Mouse (Mus musculus) lung, embryonic 16.5 days (tissue): ENCODE measurements at regions not wholly inside any gene's neighbourhood (a gene's known extent, or its start where the extent isn't known, plus 50 kb on each side); places are given as distances from the start of the nearest gene placed in this dataset.

ENCODE experiments used
- ATAC-seq: fragments of 200-750 bp; cut with Nextera tagmentation; 2 replicates; pipeline ENCODE4 v1.8.0; 2017; ENCODE audit warnings: low read depth, mild to moderate bottlenecking, moderate library complexity
- H3K27ac ChIP-seq: fragments of 300-500 bp; sonication (generic); 2 replicates; pipeline ENCODE4 v1.5.1; 2014; ENCODE audit warnings: mild to moderate bottlenecking, control low read depth, low read length
- H3K27me3 ChIP-seq: fragments of 300-500 bp; sonication (generic); 2 replicates; pipeline ENCODE4 v1.6.1; 2014; ENCODE audit warnings: low read depth, low read length, mixed read lengths; ENCODE audit not compliant: control insufficient read depth, insufficient read depth
- H3K36me3 ChIP-seq: fragments of 300-500 bp; sonication (generic); 2 replicates; pipeline ENCODE4 v1.6.1; 2014; ENCODE audit warnings: low read length; ENCODE audit not compliant: control insufficient read depth, insufficient read depth
- H3K4me1 ChIP-seq: fragments of 300-500 bp; sonication (generic); replicated peaks from 2 replicates; pipeline ENCODE4 v1.6.1; 2014; ENCODE audit warnings: low read length, mixed read lengths; ENCODE audit not compliant: control insufficient read depth, insufficient read depth
- H3K4me2 ChIP-seq: fragments of 300-500 bp; sonication (generic); 2 replicates; pipeline ENCODE4 v1.6.1; 2014; ENCODE audit warnings: low read depth, low read length, control low read depth
- H3K4me3 ChIP-seq: fragments of 300-500 bp; sonication (generic); 2 replicates; pipeline ENCODE4 v1.5.1; 2014; ENCODE audit warnings: mild to moderate bottlenecking, low read length, control low read depth
- H3K9ac ChIP-seq: fragments of 300-500 bp; sonication (generic); 2 replicates; pipeline ENCODE4 v1.6.1; 2014; ENCODE audit warnings: low read length, control low read depth
- H3K9me3 ChIP-seq: fragments of 300-500 bp; sonication (generic); 2 replicates; pipeline ENCODE4 v1.6.1; 2016; ENCODE audit warnings: low read length; ENCODE audit not compliant: control insufficient read depth
- WGBS: fragments of 180-500 bp; shearing (Covaris S2); extraction: QIAGEN DNeasy Blood & Tissue Kit; methylation state at CpG from one replicate; pipeline ENCODE4 v1.1.7; 2014; 5-methylcytosine and 5-hydroxymethylcytosine counted together

- ATAC-seq, result no peak
- WGBS, result 78% methylated on average over 5 of the region's 5 CpGs
- Histone ChIP-seq H3K4me2 (no peak overlapping the region), H3K4me1 (peaks cover 11% of the 10 kb centered on the region), H3K9ac (no peak overlapping the region), H3K36me3 (no peaks in the 10 kb centered on the region), H3K27ac (no peak overlapping the region), H3K9me3 (no peaks in the 10 kb centered on the region), H3K4me3 (no peak overlapping the region), H3K27me3 (no peaks in the 10 kb centered on the region)
Observed at GRCm38 (mm10) chr12:9337891-9338672, 231.8 kb upstream of the Osr1 start.

GRCm38 (mm10) chr12:9338801-9339231 lies 231.1 kb upstream of the Osr1 start:
- 38% methylated on average over 7 of the region's 7 CpGs for WGBS
- peaks cover 11% of the 10 kb centered on the region for H3K4me1 ChIP-seq
- no peak overlapping the region for H3K27ac ChIP-seq
- no peak for ATAC-seq
- no peak overlapping the region for H3K4me3 ChIP-seq
- H3K9ac ChIP-seq, result no peak overlapping the region
- no peaks in the 10 kb centered on the region for H3K27me3 ChIP-seq
- H3K9me3 ChIP-seq, result no peaks in the 10 kb centered on the region
- no peak overlapping the region for H3K4me2 ChIP-seq
- H3K36me3 ChIP-seq, result no peaks in the 10 kb centered on the region

- H3K27me3 ChIP-seq, result no peaks in the 10 kb centered on the region
- peaks cover 11% of the 10 kb centered on the region for H3K4me1 ChIP-seq
- H3K27ac ChIP-seq, result no peak overlapping the region
- H3K9me3 ChIP-seq, result no peaks in the 10 kb centered on the region
- no peaks in the 10 kb centered on the region for H3K36me3 ChIP-seq
- no peak overlapping the region for H3K4me2 ChIP-seq
- ATAC-seq, result no peak
- H3K4me3 ChIP-seq, result no peak overlapping the region
- no peak overlapping the region for H3K9ac ChIP-seq
Observed at GRCm38 (mm10) chr12:9340769-9341168, 229.1 kb upstream of the Osr1 start.

GRCm38 (mm10) chr12:9345359-9345758 lies 224.6 kb upstream of the Osr1 start:
- Histone ChIP-seq H3K27ac (no peak overlapping the region), H3K4me1 (no peaks in the 10 kb centered on the region), H3K36me3 (no peaks in the 10 kb centered on the region), H3K4me3 (no peak overlapping the region), H3K4me2 (no peak overlapping the region), H3K27me3 (no peaks in the 10 kb centered on the region), H3K9me3 (no peaks in the 10 kb centered on the region), H3K9ac (no peak overlapping the region)
- 59% methylated on average over 1 of the region's 1 CpGs for WGBS
- no peak for ATAC-seq

GRCm38 (mm10) chr12:9355512-9355911 lies 214.4 kb upstream of the Osr1 start:
- Histone ChIP-seq H3K4me3 (no peak overlapping the region), H3K9me3 (no peaks in the 10 kb centered on the region), H3K9ac (no peak overlapping the region), H3K36me3 (no peaks in the 10 kb centered on the region), H3K27me3 (no peaks in the 10 kb centered on the region), H3K27ac (no peak overlapping the region), H3K4me1 (no peaks in the 10 kb centered on the region), H3K4me2 (no peak overlapping the region)
- no peak for ATAC-seq
- 81% methylated on average over 4 of the region's 4 CpGs for WGBS

- H3K4me3 ChIP-seq, result no peak overlapping the region
- no peak for ATAC-seq
- no peaks in the 10 kb centered on the region for H3K27me3 ChIP-seq
- no peaks in the 10 kb centered on the region for H3K9me3 ChIP-seq
- WGBS, result 80% methylated on average over 5 of the region's 5 CpGs
- no peak overlapping the region for H3K27ac ChIP-seq
- H3K4me1 ChIP-seq, result no peaks in the 10 kb centered on the region
- H3K9ac ChIP-seq, result no peak overlapping the region
- no peaks in the 10 kb centered on the region for H3K36me3 ChIP-seq
- no peak overlapping the region for H3K4me2 ChIP-seq
Observed at GRCm38 (mm10) chr12:9357856-9358255, 212.1 kb upstream of the Osr1 start.

- no peak overlapping the region for H3K27ac ChIP-seq
- no peaks in the 10 kb centered on the region for H3K36me3 ChIP-seq
- WGBS, result 27% methylated on average over 8 of the region's 8 CpGs
- no peaks in the 10 kb centered on the region for H3K27me3 ChIP-seq
- H3K4me2 ChIP-seq, result no peak overlapping the region
- no peak for ATAC-seq
- no peak overlapping the region for H3K4me3 ChIP-seq
- no peaks in the 10 kb centered on the region for H3K9me3 ChIP-seq
- no peaks in the 10 kb centered on the region for H3K4me1 ChIP-seq
- no peak overlapping the region for H3K9ac ChIP-seq
Observed at GRCm38 (mm10) chr12:9358872-9359271, 211.0 kb upstream of the Osr1 start.

- H3K9ac ChIP-seq, result no peak overlapping the region
- WGBS, result 35% methylated on average over 1 of the region's 1 CpGs
- no peak overlapping the region for H3K4me3 ChIP-seq
- no peaks in the 10 kb centered on the region for H3K36me3 ChIP-seq
- no peak overlapping the region for H3K4me2 ChIP-seq
- ATAC-seq, result no peak
- H3K9me3 ChIP-seq, result no peaks in the 10 kb centered on the region
- H3K27me3 ChIP-seq, result no peaks in the 10 kb centered on the region
- H3K27ac ChIP-seq, result no peak overlapping the region
- no peaks in the 10 kb centered on the region for H3K4me1 ChIP-seq
Observed at GRCm38 (mm10) chr12:9365931-9366330, 204.0 kb upstream of the Osr1 start.

GRCm38 (mm10) chr12:9368682-9369081 lies 201.2 kb upstream of the Osr1 start:
- no peaks in the 10 kb centered on the region for H3K27me3 ChIP-seq
- no peaks in the 10 kb centered on the region for H3K9me3 ChIP-seq
- WGBS, result 70% methylated on average over 5 of the region's 5 CpGs
- H3K4me3 ChIP-seq, result no peak overlapping the region
- H3K9ac ChIP-seq, result no peak overlapping the region
- no peaks in the 10 kb centered on the region for H3K36me3 ChIP-seq
- ATAC-seq, result no peak
- no peak overlapping the region for H3K27ac ChIP-seq
- no peak overlapping the region for H3K4me2 ChIP-seq
- no peaks in the 10 kb centered on the region for H3K4me1 ChIP-seq

GRCm38 (mm10) chr12:9401956-9402355 lies 168.0 kb upstream of the Osr1 start:
- H3K36me3 ChIP-seq, result no peaks in the 10 kb centered on the region
- H3K27ac ChIP-seq, result no peak overlapping the region
- no peaks in the 10 kb centered on the region for H3K9me3 ChIP-seq
- no peak overlapping the region for H3K4me2 ChIP-seq
- no peak for ATAC-seq
- no peaks in the 10 kb centered on the region for H3K4me1 ChIP-seq
- no peak overlapping the region for H3K4me3 ChIP-seq
- 28% methylated on average over 3 of the region's 3 CpGs for WGBS
- no peaks in the 10 kb centered on the region for H3K27me3 ChIP-seq
- H3K9ac ChIP-seq, result no peak overlapping the region
